Mouse (Mus musculus) induced T-regulatory cell, adult 2 months (primary cell): Measurements from ENCODE around the gene Ufsp1.

Source experiments
- DNase-seq: peaks from one replicate; pipeline ENCODE4 v3.0.0-alpha.2; 2012; ENCODE audit warnings: low read depth

Ufsp1 gene

DNA sequence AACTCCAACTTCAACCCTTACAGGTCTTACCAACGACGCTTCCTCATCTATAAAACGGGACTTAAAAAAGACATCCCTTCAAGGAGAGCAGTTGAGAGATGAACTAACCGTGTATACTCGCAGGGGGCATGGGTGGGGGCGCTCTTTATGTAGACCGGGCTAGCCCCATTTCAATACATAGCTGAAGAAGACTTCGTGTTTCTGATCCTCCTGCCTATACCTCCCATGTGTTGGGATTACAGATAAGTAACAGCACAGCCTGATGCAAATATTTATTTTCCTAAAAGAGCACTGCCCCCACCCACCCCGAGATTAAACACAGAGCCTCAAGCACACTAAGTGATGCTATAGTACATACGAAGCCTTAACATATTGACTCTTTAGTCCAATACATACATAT, 39.9 kb downstream of the Ufsp1 start:
- DNase-seq = no peak

DNA sequence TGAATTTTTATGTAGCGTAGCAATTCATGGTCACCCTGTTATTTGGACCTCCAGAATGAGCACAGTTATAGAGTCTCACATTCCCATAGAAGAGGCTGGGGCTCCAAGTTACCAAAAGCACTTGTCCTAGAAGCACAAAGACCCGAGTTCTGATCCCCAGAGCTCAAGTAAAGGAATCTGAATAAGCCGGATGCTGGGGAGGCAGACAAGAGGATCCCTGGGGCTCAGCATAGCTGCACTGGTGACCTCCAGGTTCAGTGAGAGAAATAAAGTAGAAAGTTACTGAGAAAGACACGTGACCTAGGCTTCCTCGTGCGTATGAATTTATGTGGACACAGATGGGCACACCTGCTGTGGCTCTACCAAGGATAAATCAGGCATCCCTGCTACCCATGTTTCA, 40.6 kb downstream of the Ufsp1 start:
- no peak for DNase-seq

DNA sequence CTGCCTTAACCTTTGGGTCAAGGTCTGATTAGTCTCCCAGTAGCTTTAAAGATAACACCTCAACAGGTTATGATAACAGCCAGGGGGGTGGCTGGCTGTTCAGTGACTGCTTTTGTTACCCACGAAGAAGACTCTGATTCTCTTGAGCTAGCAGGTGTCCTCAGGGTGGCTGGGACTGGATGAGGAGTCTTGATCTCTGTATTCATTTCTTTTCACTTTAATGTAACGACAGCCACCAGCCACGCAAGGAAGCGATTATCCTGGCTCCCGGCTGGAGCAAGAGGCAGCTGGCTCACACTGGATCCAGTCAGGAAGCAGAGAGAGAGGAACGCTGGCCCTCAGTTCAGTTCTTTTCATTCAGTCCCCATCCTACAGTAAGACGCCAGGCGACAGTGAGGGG, 42.8 kb downstream of the Ufsp1 start:
- DNase-seq = no peak

DNA sequence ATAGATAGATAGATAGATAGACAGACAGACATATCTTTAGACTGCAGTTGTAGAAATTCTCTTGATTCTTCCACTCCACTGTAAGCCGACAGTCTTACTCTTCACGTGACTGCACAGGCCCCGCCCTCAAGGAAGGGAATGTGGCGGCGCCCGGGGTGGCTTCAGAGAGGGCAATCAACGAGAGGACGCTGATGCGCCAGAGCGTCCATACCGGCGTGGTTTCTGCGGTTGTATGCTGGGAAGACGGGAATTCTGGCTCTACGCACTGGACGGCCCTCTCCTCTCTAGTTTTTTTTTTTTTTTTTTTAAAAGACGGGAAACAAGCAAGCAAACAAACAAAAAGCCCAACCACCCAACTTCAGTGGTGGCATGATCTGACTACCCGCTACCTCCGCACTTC, 43.8 kb downstream of the Ufsp1 start:
- peak; percentile 75 for DNase-seq

- no peak for DNase-seq
These were observed 44.3 kb downstream of the Ufsp1 start for GRCm38 (mm10) chr5:137338663-137339289.

- DNase-seq = no peak
These were observed 45.0 kb downstream of the Ufsp1 start for GRCm38 (mm10) chr5:137339290-137339979.

DNA sequence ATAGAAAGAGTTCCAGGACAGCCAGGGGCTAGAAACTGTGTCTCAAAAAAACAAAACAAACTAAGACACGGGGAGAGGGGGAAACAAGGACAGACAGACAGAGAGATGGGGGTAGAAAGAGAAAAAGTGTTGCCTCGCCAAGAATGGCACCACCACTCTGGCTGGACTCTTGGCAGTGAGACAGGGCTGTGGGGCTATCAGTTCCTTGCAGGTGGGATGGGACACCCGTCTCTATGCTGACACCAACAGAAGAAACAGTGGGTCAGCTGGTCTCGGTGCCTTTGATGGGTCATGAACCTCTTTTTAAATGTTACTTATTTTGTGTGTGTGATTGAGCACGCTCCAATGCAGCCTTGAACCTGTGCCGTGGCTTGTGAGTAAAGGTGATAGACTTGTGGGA, 45.8 kb downstream of the Ufsp1 start:
- no peak for DNase-seq

- DNase-seq = no peak
These were observed 48.1 kb downstream of the Ufsp1 start for GRCm38 (mm10) chr5:137342407-137343012.

- no peak for DNase-seq
These were observed 49.0 kb downstream of the Ufsp1 start for GRCm38 (mm10) chr5:137343412-137343811.

DNA sequence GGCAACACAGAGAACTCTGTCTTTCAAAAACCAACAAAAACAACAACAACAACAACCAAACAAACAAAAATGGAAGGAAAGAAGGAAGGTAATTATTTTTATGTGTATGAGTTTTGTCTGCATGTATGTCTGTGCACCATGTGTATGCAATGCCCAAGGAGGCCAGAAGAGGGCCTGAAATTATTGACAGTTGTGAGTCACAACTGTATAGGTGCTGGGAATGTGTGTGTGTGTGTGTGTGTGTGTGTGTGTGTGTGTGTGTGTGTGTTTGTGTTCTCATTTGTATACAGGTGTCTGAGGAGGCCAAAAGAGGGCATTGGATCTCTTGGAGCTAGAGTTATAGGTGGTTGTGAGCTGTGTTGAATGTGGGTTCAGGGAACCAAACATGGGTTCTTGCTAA, 49.4 kb downstream of the Ufsp1 start:
- DNase-seq = no peak
